Mouse (Mus musculus): ENCODE results near the gene 2610528J11Rik.

The 2610528J11Rik gene

DNA sequence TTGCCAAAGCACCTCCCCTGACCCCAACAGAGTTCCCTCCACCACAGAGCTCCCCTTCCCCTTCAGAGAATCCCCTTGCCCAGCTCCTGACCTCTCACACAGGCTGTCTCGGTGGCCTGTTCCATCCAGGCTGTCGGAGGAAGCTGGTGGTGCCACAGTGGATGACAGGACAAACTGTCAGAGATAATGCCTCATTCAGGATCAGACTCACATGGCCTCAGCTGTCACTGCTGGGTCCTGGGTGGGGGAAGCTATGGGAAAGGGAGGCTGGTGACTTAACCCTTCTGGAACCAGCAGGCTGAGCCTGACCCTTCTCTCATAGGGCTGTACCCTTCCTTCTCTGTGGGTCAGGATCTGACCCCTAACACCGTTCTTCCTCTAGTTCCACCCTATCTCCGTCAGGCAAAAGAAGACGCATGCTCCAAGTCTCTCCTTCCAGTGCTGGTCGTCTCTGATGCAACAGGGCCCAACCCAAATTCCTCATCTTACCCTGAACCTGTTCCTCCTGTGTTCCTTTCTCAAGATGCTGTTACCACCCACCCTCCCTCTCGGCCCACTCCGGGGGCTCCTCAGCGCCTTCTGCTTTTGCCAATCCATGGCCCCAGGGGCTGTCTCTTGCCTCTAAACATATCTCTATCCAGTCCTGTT is 15.8 kb downstream of the 2610528J11Rik start:
- no peak for DNase-seq

DNA sequence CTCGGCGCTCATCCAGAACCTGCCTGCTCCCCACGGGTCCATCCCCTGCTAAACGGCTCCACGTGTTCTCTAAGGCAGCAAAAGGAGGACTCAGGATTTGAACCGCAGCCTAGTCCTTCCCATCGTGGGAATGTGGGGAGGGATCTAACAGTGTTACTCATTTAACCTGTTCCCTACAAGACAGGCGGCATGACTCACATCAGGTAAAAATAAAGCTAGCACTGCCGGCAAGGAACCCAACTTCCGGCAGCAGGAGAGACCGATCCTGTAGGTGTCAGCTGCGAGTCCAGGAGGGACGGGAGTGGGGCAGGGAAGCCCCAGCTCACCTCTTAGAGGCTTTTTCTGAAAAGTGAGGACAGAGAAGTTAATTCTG is 16.3 kb downstream of the 2610528J11Rik start:
- DNase-seq: peak; percentile 34

DNA sequence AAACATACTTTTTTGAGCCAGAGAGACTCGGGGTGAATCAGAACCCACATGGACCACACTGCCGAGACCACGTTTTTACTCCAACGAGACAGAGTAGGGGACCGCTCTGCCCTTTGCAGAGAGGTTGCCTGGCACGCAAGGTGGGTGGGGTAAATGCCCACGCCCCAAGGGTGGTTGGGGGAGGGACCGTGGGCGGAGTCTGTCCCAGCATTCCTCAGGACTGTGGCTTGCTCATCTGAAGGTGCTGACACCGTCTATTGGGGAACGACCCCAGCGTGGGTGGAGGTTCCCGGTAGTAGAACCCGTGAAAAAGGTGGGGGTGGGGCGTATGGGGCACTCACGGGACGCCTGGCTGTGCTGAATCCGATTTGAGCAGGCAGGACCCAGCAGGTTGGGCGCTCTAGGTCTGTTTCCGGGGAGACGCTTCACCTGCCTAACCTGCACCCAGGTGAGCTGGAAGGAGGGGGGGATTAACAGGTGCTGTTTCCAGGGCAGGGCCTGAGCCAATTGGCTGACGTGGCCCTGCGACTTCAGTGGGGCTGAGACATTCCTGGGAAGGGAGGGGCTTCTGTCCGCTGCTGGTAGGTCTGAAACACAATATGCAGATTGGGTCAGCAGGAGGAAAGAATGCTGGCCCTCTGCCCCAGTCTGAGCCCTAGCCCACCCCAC is 16.9 kb downstream of the 2610528J11Rik start, which contains the start of gene Tmem125:
Tmem125 (minus strand) TSS at position 453 of the 669 bp plus-strand sequence.
- DNase-seq: peak; percentile 76

DNA sequence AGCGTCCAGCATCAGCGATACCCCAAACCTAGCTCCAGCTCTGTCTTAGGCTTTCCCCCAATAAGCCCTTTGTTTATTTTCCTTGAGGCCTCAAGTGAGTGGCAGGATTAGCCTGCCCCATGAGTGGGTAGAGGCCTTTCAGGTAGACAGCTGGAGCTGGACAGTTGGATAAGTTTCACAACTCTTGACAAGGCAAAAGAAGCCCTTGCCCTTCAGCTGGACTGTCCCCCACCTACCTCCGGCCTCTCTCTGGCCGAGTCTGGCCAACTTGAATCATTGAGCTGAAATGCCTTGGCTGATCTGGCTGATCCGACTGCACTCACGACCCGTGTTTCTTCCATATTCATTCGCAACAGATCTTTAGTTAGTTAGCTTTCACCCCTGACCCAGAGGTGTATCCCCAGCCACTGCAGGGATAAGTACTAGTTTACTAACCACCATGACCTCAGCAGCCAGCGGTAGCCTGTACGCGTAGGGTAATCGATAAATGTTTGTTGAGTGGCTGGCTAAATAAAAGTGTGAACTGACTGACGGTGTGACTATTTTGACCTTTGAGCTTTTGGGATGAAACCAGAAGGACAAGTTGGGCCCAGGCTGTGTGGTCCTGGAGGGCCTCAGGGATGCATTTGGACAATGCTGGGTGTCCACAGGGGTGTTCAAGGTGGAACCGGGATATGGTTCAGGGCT is 17.8 kb downstream of the 2610528J11Rik start:
- DNase-seq: no peak

DNA sequence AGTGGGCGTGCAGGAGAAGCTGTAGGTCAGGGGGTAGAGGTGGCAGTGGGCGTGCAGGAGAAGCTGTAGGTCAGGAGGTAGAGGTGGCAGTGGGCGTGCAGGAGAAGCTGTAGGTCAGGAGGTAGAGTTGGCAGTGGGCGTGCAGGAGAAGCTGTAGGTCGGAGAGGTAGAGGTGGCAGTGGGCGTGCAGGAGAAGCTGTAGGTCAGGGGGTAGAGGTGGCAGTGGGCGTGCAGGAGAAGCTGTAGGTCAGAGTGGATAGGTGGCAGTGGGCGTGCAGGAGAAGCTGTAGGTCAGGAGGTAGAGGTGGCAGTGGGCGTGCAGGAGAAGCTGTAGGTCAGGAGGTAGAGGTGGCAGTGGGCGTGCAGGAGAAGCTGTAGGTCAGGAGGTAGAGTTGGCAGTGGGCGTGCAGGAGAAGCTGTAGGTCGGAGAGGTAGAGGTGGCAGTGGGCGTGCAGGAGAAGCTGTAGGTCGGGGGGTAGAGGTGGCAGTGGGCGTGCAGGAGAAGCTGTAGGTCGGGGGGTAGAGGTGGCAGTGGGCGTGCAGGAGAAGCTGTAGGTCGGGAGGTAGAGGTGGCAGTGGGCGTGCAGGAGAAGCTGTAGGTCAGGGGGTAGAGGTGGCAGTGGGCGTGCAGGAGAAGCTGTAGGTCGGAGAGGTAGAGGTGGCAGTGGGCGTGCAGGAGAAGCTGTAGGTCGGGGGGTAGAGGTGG is 20.8 kb downstream of the 2610528J11Rik start:
- peak; percentile 56 for DNase-seq

DNA sequence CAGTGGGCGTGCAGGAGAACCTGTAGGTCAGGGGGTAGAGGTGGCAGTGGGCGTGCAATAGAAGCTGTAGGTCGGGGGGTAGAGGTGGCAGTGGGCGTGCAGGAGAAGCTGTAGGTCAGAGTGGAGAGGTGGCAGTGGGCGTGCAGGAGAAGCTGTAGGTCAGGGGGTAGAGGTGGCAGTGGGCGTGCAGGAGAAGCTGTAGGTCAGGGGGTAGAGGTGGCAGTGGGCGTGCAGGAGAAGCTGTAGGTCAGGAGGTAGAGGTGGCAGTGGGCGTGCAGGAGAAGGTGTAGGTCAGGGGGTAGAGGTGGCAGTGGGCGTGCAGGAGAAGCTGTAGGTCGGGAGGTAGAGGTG is 21.3 kb downstream of the 2610528J11Rik start:
- DNase-seq: peak; percentile 26

DNA sequence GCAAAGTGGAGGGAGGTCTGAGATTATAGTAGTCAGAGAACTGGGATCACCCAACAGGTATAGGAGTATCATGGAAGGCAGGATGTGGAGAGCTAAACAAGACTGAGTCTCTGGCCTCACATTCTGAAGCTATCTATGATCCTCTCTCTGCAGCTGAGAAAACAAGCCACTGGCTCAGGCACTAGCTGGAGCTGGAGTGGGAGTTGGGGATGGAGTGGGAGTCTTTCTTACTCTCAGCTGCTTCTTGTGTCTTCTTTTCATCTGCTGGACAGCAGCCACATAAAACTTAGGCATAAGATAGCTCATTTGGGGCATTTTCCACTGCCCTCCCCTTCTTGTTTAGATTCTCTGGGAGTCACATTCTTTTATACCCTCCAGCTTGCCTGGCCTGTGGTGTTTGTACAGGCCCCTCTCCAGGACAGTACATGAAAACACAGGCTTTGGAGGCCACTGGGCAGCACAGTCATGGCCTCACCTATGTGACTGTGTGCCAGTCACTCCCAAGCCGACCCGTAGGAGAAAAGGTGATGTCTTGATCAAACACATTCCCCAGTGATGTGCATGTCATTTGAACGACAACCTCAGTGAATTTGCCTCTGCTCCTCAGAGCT is 26.3 kb downstream of the 2610528J11Rik start:
- no peak for DNase-seq

DNA sequence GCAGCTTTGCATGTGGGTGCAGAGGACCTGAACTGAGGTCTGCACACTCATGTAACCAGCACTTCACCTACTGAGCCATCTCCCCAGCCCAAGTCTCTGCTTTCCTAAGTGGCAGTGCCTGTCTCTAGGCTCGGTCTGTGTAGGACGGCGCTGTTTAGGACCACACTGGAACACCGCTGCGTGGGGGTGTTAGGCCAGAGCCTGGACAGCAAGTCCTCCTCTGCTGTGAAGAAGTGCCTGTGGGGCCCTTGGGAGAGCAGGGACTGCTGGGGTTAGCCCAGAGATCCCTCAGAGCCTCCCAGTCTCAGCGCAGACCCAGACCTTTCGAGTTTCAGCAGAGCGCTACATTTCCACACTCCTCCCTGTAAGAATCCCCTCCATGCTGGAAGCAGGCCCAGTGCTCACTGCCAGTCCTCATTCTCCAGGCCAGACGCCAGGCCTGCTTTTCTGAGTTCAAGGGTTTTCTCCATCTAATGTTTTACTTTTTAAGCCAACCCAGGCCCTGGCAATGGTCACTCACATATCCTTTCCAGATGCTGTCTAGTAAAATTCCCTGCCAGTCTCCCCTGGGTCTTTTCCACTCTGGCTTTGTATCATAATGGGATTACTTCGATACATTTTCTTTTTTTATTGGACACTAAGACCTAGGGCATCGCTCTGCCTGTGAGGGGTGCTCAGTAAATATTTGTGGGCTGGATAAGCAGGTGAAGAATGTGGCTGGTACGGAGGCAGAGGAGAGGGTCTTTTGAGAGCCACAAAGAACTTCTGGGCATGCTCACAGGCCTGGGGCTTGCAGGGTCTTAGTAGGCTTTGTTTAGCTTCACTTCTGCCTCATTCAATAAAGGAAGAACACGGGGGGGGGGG is 37.5 kb downstream of the 2610528J11Rik start:
- DNase-seq: no peak

DNA sequence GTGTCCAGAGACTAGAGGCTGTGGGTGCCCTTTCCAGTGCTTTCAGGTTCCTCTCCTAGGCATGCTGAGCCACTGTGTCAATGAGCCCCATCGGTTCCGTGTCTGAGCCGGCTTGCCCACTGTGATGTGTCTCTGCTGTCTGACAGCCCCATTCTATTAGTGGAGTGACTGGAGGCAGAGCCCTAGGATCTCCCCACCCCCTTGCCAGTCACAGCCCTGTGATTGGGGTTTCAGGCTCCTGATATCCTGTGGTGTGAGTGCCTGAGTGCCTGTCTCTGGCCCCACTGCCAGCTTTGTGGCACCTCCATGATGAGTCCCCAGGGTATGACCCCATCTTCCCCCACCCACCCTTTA is 38.1 kb downstream of the 2610528J11Rik start:
- no peak for DNase-seq

DNA sequence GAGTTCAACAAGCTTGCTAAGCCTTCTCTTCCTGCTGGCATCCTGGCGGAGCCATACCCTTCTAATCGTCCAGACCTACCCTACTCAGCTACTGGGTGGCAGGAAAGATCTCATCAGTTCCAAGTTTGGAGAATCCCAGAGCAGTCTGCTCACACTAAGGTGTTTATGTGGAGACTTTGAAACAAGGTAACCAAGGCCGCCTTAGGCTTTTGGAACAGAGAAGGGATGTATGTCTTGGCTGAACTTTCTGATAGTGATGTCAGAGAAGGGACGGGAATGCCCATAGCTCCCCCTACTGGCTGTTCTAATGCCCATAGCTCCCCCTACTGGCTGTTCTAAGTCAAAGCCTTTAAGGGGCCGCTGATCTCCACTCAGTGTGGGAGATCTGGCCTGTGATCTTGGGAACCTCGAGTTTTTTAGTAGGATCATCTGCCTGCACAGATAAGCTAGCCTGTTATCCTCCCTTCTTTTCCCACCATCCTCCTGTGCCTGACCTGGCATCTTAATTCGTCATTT is 39.4 kb downstream of the 2610528J11Rik start:
- DNase-seq: peak; percentile 58

DNA sequence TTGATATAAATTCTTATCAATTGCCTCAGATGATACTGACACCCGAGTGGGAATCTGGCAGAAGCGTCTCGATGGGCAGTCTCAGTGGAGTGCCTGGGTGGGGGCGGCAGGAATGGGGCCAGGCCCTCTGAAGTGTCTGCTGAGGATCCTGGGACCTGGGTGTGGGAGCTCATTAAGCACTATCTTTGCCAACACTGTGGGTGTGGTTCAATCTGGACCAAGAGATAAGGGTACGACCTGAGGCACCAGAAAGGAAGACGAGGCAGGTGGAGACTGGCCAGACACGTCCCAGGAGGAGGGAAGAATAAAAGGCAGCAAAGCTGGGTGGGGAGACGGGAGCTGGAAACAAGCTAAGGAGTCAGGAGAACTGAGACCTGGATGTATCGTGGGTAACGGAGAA is 41.9 kb downstream of the 2610528J11Rik start:
- DNase-seq: no peak

DNA sequence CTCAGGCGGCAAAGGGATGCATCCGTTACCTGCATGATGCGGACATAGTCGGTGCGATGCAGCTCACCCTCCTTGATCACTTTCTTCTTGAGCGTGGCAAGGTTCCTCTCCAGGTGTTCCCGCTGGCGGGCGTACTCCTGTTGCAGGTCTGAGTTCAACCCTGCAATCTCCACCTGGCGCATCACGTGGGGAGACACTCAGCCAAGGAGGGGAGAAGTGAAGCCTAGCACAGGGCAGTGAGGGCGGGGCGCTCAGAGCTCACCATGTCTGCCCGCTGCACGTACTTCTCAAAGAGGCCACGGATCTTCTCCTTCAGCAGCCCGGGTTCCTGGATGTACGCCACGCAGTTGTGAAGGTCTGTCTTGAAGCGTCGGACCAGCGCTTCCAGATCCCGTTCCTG is 42.5 kb downstream of the 2610528J11Rik start:
- no peak for DNase-seq

DNA sequence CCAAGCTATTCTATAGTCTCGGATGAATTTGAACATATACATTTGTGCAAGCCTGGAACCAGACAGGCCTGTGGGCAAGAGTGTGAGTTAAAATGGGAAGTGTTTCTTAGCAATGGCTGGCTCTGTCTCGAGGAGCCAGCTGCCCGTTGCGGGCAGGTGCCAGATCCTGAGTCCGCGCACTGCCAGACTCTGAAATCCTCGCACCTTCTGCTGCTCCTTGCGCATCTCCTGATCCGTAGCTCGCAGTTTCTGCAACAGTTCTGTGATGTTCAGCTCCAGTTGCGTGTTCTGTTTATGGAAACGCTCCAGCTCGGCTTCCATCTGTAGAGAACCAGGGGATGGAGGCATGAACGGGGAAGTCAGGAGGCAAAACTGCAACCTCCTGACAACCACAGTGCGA is 44.6 kb downstream of the 2610528J11Rik start:
- no peak for DNase-seq

DNA sequence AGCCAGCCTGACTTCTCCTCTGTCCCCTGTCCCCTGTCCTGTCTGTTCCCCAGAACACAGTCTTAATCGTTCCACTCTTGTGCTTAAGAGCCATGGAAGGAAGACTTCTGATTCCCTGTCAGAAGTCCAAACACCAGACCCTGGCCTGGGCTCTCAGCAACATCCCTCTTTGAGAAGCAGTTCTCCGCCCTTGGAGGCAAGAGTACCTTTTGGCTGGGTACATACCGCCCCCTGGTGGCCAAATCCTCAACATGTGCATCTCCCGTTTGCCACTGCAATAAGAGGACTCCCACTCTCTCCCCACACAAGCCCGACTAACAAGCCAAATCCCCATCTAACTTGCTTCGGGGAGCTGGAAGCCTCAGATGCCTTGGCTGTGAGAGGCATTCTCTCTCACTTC is 49.3 kb downstream of the 2610528J11Rik start:
- DNase-seq: peak; percentile 89

DNA sequence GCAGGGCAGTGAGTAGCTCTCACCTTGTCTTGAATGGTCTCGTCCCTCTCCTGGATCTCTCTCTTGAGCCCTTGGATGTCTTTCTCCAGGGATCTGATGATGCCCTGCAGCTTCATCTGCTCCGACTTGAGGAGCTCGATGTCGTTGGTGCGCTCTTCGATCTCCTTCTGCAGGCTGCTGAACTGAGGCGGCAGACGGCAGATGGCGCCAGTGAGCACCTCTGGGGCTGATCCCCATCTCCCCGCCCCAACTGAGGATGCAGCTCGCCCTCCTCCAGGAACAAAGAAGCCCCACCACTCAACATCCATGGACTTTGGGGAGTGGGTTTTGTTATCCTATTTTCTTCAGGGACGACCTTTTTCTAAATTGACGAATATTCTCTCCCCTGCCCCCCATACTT is 52.5 kb downstream of the 2610528J11Rik start:
- DNase-seq: peak; percentile 82
